Mouse (Mus musculus) bone marrow, adult 2 months (tissue): ENCODE measurements around the gene Ptpra.

Experiments used
- CTCF ChIP-seq: fragments of 200-500 bp; IDR thresholded peaks from 2 replicates; pipeline ENCODE4 v1.5.1; 2011; ENCODE audit warnings: low read length, control low read depth; ENCODE audit not compliant: control insufficient read depth, insufficient read depth
- POLR2A ChIP-seq: fragments of 200-500 bp; IDR thresholded peaks from 2 replicates; pipeline ENCODE4 v1.6.1; 2011; ENCODE audit warnings: low read depth, mild to moderate bottlenecking, control low read depth, low read length, borderline replicate concordance; ENCODE audit not compliant: control insufficient read depth

GRCm38 (mm10) chr2:130564063-130564462 lies 114.0 kb downstream of the Ptpra start:
- TF ChIP-seq CTCF (no peak), POLR2A (no peak)
